Mouse (Mus musculus) G1E-ER4 (cell line): ENCODE measurements around the gene Card10. TPM values are rescaled to one million over a fixed set of nuclear protein-coding genes. Genes with fewer than 3 reads are reported as not detected.

Experiments
- GATA1 ChIP-seq: IDR thresholded peaks from one replicate; pipeline ENCODE4 v1.8.0; 2012; ENCODE audit warnings: low read length, inconsistent platforms
- polyA plus RNA-seq: library from polyadenylated mRNA; stranded (reverse); fragments of >175 nt; gene quantifications from 2 replicates; pipeline ENCODE4 v1.2.3, GENCODE M21; 2012

Card10 gene
- polyA plus RNA-seq, 1 experiment = not detected

- TF ChIP-seq GATA1 = no peak
Measured at GRCm38 (mm10) chr15:78790451-78790850, 12.4 kb downstream of the Card10 start.

DNA sequence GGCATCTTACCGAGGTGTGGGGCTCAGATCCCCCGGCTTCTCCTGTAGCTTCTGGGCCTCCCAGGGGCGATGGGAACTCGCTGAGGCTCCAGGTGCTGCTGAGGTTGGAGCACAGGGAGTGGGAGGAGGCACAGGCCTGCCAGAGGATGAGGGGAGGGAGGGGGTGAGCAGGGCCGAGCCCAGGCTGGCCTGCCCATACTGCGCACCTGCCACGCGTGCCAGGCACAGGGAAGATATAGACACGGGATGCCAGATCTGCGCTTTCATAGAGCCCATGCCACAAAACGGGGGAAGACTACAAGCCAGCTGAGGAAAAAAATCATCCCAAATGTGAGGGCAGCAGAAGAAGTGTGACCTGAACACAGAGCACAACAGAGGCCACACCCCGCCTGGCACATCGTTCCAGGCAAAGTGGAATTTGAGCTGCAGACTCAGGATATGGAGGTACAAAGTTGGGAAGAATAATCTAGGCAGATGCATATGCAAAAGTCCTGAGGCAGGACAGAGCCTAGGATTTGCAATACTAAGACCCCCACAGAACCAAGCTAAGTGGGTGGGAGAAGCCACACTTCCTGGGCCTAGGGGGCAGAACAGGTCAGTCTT, 13.0 kb downstream of the Card10 start:
- TF ChIP-seq GATA1 = no peak

- TF ChIP-seq GATA1 = no peak
Measured at GRCm38 (mm10) chr15:78788042-78788441, 14.8 kb downstream of the Card10 start.

GRCm38 (mm10) chr15:78787287-78787856, 15.5 kb downstream of the Card10 start:
- no peak for TF ChIP-seq GATA1

DNA sequence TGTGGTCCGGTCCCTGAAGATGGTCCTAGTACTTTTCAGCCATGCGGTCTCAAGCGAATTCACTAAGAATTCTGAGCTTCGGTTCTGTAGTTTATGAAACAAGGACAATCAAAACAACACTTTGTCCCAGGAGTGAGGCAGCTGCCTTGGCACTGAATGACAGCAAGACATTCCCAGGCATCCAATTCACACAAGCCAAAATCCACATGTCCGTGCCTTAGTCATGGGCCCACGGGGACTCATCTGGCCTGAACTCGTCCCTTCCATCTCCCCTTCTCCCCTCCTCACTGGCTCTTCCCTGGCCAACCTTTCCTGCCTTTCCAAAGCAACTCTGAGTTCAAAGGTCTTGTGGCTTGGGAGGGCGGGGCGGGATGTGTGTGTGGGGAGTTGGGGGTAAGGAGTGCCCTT, 16.4 kb downstream of the Card10 start:
- TF ChIP-seq GATA1 = no peak

DNA sequence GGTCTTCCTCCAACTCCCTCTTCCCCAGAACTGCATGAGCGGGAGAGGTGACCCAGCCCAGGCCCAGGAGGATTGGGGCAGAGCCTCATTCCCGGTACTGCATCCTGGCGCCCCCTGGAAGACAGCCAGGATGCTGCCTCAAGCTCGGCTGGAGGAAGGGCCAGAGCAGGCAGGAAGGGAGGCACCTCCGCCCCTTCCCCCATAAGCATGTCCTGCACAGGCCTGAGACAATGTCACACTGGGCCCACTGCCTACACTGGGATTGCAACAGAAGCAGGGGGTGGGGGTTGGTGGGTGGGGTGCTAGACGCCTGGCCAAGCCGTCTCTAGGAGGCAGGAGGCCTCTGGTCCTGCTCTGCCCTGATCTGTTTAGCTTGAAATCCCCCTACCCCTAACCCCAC, 16.9 kb downstream of the Card10 start:
- TF ChIP-seq GATA1 = no peak

- TF ChIP-seq GATA1 = no peak
Measured at GRCm38 (mm10) chr15:78785258-78785657, 17.6 kb downstream of the Card10 start.

DNA sequence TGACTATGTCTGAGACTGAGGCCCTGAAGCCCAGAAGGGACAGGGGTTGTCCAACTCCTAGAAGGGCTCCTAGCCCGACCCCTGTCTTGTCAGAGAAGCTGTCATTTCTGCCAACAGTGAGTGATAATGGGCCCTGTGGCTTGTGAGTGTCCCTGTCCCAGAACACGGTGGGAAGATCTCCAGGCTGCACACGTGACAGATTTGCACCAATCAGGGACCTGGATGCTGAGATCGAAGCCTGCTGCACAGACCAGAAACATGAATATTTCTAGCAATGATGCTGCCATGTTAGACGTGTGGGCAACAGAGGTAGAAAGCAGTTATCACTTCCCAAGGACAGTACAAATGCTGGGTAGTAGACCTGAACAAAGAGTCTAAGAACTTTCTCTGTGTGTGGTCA, 18.3 kb downstream of the Card10 start:
- TF ChIP-seq GATA1 = no peak

DNA sequence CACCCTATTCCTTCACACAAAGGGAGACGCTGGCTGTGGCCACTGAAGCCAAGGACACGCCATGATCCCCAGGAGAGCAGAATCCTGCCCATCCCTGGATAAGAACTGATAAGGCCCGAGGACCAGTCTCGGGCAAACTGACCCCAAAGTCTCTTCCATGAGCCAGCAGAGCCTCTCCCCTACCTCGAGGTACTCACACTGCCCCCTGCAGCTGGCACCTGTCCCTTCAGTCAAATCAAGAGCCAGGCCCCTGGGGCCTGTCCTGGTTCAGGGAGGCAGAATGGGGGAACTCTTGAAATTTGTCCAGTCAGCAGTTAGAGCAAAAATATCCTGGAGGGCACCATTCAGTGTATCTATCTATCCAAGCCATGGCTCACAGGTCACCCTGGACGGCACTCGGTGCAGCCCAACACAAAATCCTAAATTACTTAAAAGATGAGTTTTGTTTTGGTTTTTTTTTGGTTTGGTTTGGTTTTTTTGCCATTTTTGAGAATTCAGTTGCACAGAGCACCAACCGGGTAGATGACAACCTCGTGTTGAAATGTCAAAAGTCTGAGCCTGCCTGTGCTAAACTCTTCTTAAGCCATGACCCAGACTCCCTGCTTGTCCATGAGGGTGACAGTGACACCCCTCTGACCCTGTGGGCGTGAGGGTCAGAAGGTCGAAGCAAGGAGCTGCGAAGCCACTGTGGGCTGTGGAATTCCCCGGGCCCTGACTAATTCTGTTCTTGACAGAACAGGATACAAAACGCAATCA, 20.3 kb downstream of the Card10 start:
- TF ChIP-seq GATA1 = no peak

DNA sequence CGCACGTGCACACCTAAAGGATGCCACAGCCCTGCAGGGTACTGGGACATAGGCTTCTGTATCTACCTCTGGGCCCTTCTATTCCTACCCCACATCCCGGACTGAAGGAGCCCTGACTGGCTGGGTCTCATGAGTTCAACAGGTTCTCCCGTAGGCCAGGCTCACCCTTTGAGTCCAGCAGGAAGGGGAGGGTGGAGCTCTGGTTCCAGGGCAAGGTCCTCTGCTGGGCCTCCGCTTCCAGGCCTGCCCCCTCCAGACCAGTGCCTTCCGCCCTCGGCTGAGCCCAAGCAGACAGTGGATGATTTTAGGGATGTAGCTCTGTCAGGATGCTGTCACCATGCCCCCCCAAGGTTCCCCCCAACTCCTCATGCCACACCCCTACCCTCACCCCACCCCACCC, 21.9 kb downstream of the Card10 start:
- TF ChIP-seq GATA1 = no peak

- no peak for TF ChIP-seq GATA1
Measured at GRCm38 (mm10) chr15:78780359-78780758, 22.5 kb downstream of the Card10 start.

DNA sequence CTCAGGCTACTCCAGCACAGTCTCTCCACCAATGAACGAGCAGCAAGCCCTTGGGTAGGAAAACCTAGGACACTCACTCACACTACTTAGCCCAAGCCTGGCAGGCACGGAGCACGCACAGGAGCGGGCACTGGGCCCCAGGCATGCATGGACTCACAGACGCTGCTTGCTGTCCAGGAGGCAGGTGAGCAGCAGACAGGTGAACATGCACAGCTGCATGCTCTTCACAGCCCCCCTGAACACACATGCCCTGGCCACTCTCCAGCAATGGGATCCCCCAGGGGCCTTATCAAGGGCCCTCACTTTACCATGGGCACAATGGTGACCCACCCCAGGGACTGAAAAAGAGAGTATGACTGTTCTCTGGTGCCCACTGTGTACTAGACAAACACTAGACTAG, 23.2 kb downstream of the Card10 start:
- TF ChIP-seq GATA1 = no peak

DNA sequence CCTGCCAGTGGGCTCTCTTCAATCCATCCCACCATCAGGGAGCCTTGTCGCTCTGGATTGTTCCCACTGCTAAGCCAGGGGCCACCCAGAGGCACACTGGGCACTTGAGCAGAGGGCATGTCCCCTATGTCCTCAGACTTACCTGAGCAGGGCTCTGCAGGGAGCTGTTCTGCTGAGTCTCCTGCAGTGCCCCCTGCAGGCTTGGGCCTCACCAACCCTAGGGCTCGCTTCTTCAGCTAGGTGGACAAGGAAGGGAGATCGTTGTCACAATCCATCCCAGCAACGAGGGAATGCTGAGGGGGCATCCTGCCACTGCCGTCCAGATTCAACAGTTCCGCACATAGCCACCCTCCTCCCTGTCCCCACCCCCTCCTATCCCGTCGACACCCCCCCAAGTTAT, 23.6 kb downstream of the Card10 start:
- no peak for TF ChIP-seq GATA1

DNA sequence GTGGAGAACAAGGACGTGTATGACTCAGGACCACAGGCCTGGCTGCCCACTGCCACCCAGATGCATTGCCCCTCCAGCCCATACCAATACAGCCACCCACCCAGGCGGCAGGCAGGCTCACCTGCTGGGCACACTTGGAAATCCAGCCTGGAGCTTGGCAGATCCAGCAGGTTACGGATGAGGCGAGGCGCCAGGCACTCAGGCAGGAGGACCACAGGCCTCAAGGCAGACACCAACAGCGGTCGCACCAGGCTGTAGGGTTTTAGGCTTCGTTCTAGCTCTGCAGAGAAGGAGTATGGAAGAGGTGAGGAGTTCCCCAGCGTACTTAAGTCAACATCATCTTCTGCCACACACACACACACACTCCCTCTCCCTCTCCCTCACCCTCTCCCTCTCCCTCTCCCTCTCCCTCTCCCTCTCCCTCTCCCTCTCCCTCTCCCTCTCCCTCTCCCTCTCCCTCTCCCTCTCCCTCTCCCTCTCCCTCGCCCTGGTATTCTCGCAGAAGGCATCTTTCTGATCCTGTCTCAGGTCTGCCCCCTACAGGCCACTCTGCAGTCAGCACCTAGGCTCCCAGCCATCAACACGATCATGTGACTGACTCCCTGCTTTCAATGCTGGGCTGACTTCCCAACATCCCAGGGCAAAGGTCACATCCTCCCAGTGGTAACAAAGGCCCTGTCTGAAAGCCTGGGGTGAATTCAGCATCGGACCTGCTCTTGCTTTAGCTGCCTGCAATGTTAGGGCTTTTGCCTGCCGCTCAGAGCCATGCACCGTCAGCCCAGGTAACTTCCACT, 24.6 kb downstream of the Card10 start:
- no peak for TF ChIP-seq GATA1

GRCm38 (mm10) chr15:78773290-78773729, 29.5 kb downstream of the Card10 start, which contains the start of gene Mfng:
Gene Mfng (minus strand): TSS chr15:78773475.
- TF ChIP-seq GATA1 = no peak

GRCm38 (mm10) chr15:78772856-78773255, 30.0 kb downstream of the Card10 start:
- no peak for TF ChIP-seq GATA1
